Mouse (Mus musculus) cerebellum, adult 18-20 months (tissue): Measurements from ENCODE around the gene Ppm1m.
"Not testable (repeated sequence)": the region's sequence is repeated elsewhere in the genome, so short reads cannot be mapped to it uniquely, and the experiment has no call there.

Experiments
- DNase-seq, 2 experiments: peaks; one replicate each; pipeline ENCODE4 v3.0.0; 2021

Ppm1m gene

DNA sequence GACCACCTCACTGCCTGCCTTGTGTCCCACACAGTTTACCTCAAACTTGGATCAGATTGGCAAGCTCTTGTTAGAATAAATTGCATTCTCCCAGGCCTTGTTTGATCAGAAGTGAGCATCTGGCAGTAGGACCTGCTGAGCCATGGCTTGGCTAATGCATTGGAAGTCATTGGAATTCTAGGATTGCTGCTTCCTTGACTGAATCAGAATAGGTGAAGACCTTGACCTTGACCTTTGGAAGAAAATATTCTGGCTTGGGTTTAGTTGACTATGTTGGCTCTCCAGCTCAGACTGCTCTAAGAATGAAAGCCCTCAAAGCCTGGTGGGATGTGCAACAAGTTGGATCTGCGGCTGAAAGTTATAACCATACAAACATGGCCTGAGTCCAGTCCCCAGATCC is 8.2 kb downstream of the Ppm1m start:
- DNase-seq, result no peak

DNA sequence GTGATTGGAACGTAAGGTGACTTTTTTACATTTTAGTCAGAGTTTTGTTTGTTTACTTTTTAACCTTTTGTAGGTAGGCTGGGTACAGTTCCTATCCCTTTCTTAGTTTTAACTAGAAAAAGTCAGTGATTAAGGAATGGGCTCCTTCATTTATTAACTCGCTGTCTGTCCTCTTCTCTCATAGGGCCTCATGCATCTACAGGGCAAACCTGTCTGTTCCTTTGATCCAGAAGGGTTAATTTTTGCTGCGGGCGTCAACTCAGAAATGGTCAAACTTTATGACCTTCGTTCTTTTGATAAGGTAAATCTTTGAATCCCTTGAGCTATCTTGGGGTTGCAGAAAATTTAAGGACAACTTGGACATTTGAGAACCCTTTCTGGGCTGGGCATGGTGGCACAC is 15.6 kb downstream of the Ppm1m start:
- no peak for DNase-seq

DNA sequence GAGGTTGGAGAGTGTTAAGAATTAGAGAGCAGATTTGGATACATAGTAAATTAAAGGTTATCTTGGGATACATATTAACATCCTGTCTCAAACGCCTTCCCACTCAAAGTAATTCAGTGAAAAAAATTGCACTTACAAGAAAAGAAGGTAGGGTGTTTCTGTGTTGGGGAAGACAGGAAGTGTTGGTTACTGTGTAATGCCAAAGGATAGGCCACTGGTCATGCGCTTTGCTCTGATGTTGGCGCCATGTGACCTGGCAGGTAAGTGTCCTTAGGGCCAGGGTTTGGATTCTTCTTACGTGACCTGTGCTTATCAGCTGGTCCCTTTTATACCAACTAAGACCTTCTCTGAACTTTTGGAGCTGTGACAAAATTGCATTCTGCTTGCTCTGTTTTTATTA is 17.4 kb downstream of the Ppm1m start:
- no peak for DNase-seq

GRCm38 (mm10) chr9:106179964-106180363 is 19.6 kb downstream of the Ppm1m start:
- DNase-seq, result no peak

DNA sequence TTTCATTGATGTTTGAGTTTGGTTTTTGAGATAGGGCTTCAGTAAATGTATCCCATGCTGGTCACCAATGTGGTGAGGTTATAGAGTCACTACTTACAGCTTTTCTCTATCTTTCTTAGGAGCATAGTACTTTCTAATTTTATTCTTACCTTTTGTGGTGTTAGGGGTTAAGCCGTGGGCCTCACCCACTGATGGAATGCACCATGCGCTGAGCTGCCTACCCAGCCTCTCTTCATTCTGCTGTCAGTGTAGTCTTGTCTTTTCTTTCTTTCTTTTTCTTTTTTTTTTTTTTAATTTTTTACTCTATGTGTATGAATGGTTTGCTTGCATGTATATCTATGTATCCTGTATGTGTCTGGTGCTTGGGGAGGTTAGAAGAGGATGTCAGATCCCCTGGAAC is 20.1 kb downstream of the Ppm1m start:
- no peak for DNase-seq

DNA sequence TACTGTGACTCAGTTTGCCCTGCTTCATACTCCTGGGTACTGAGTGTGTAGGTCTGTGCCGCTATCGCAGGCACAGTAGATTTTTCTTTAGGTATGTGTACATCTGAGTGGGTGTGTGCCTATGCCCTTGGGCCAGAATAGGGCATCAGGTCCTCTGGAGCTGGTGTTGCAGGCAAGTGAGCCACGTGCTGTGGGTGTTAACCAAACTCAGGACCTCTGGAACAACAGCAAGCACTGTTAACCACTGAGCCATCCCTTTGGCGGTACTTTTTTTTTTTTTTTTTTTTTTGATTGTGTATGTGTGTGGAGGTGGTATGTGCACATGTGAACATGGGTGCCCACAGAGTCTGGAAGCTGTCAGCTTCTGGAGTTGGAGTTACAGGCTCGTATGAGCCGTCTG is 21.7 kb downstream of the Ppm1m start:
- DNase-seq, result no peak

DNA sequence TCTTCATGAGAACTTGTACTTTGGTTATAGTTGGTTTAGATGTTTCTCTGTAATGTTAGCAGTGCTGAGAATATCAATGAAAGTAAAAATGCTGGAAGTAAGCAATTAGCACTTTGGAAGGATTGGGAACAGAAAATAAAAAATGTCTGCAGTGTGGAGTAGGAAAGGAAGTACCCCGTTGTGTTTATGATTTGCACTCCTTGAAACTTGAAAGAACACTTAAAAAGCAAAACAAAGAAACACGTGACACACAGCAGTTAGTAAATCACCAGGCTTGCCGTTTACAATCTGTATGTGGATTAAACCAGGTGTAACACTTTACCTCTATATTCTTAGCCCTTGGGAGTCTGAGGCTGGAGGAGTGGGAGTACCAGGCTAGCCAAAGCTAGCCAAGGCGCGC is 22.8 kb downstream of the Ppm1m start:
- no peak for DNase-seq

GRCm38 (mm10) chr9:106175552-106176200 is 23.9 kb downstream of the Ppm1m start:
- DNase-seq, result no peak

- DNase-seq, result no peak
Observed at GRCm38 (mm10) chr9:106173363-106173762, 26.2 kb downstream of the Ppm1m start.

GRCm38 (mm10) chr9:106172527-106172926 is 27.0 kb downstream of the Ppm1m start:
- DNase-seq, result no peak

DNA sequence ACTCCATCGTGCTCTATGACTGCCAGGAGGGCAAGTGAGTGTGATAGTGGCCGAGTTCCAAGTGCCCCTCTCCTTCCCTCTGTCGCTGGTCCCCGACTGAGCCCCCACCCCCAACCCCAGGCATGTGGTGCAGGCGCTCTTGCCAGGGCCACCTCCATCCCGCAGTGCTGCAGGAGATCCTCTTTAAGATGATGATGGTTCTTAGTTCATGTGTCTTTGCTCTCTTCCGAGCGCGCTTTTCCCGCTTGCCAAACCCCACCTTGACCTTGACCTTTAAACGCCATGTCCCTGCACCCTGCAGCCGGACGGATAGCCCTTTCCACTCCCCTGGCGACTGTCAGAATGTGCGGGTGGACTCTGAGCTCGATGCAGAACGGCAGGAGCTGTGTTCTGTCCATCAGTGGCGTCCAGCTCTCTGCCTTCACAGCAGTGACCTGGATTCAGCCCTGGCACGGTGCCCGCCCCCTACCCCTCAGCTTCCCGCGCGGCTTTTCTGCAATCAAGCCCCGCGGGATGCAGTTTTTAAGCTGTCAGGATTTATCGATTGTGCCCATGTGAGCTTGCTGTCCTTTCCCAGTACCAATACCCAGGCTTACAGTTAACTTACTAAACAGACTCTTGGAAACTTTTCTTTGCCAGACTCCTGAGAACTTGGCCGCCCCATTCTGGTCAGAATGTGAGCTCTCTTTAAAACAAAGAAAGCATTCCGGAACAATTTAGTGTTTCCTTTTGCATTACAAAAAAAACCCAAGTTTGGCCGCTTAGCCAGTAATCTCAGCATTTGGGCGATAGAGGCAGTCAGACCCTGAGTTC is 28.0 kb downstream of the Ppm1m start:
- DNase-seq, result peak; percentile 85 to 91

DNA sequence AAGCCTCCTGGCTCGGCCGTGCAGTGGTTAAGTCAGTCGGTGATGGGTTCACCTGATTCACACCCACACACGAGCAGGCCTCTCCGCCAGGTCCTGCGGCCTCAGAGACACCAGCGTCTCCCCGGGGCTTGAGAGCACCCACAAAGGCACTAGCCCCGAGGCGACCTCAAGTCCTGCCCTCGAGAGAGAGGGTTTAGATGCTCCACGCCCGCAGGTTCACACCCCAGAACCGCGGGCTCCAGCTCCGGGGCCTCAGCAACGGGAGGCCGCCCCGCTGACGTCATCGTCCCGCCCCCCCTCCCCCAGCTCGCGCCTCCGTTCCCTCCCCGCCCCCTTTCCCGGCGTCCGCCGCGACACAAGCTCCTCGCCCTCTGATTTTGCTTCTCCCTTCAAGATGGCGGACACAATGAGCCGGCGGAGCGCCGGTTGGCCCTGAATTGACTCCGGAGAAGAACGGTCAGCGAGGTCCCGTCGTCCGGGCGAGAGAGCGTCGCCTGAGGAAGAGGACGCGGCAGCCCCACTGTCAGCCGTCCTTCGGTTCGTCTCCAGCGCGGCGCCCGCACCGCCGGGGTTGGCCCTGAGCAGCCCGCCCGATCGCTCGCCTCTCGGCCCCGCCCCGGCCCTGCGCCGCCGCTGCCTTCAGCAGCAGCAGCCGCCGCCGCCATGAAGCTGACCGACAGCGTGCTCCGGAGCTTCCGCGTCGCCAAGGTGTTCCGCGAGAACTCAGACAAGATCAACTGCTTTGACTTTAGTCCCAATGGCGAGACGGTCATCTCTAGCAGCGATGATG is 28.8 kb downstream of the Ppm1m start, which contains the start of gene Wdr82:
Gene Wdr82 (plus strand): TSS at position 373 of the 790 bp plus-strand sequence.
- DNase-seq, result peak; percentile 90 to 92

GRCm38 (mm10) chr9:106169917-106170316 is 29.6 kb downstream of the Ppm1m start:
- no peak for DNase-seq

DNA sequence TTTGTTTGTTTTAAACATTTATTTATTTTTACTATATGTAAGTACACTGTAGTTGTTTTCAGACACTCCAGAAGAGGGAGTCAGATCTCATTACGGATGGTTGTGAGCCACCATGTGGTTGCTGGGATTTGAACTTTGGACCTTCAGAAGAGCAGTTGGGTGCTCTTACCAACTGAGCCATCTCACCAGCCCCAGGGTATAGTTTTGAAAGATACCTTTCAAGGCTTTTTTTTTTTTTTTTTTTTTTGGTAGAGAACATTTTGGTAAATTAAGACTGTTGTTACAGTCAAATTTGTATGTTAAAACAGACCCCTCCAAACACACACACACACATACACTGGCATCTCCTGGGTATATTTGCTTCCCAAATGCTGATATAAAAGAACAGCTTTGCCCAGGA is 30.5 kb downstream of the Ppm1m start:
- not testable (repeated sequence) for DNase-seq

GRCm38 (mm10) chr9:106167703-106168102 is 31.8 kb downstream of the Ppm1m start:
- DNase-seq, result no peak

- no peak for DNase-seq
Observed at GRCm38 (mm10) chr9:106167241-106167640, 32.3 kb downstream of the Ppm1m start.

DNA sequence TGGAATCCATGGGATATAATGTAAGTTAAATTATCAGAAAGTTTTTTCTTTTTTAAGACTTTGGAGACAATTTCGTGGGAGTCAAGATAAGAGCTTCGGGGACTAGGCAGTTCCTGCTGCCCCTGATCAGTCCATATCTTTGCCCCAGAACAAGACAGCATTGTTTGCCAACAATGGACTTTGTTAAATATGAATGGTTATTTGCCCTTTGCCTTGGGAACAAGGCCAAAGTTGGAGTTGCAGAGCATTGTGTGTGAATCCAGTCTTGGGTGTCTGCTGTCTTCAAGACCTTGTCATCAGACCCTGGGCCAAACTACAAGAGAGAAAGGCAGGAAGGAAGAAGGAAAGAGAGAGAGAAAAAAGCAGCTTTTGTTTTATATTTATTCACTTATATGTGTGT is 32.8 kb downstream of the Ppm1m start:
- no peak for DNase-seq

DNA sequence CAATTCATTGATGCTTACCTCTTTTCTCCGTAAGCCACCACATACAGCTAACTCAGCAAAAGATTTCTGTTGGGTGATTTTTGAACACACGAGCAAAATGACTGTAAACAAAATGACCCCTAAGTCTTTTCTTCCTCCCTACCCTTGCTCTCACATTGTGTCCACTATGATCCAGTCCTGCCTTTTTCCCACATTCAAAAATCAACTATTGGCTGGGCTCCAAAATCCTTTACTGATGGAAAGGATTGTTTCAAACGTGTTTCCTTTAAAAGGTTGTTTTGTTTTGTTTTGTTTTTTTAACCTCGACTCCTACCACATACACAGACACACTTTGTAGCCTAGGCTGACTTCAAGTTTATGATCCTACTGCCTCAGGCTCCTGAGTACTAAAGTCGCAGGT is 39.1 kb downstream of the Ppm1m start:
- no peak for DNase-seq

- DNase-seq, result peak; percentile 96 to 98
Observed at GRCm38 (mm10) chr9:106159784-106160301, 39.7 kb downstream of the Ppm1m start.

GRCm38 (mm10) chr9:106159237-106159636 is 40.3 kb downstream of the Ppm1m start:
- no peak for DNase-seq

DNA sequence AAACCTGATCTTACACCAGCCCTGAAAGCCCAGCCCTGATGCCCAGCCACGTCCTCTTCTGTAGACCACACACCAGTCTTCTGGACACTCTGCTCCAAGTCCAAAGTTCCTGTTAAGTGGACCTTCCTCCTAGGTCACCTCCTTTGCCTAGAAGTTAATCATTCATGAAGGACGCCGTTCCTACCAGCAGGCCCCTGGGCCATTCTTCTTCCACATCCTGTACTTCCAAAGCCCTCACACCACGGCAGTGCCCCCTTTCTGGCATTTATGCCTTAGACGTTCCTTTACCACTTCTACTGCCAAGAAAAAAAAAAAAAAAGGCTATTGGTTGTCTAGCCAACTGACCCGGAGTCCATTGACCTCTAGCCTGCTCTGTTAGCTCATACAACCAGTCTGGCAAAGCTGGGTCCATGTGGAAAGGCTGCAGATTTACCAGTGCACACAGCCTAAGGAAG is 41.5 kb downstream of the Ppm1m start, which contains the start of gene Glyctk:
Gene Glyctk (minus strand): TSS at position 102 of the 455 bp plus-strand sequence.
- DNase-seq, result no peak

DNA sequence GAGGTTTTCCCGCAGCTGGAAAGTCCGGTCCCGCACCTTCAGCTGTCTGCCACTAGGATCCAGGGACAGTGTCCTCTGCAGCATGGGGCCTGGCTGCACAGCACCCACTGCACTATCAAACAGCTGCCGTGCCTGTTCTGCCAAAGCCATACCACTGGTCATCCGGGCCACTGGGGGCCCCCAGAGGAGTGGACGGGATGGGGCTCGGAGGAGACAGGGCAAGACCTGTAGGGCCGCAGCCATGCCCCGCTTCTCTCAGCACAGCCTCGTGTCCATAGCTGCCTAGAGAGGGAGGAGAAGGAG is 42.0 kb downstream of the Ppm1m start:
- no peak for DNase-seq

DNA sequence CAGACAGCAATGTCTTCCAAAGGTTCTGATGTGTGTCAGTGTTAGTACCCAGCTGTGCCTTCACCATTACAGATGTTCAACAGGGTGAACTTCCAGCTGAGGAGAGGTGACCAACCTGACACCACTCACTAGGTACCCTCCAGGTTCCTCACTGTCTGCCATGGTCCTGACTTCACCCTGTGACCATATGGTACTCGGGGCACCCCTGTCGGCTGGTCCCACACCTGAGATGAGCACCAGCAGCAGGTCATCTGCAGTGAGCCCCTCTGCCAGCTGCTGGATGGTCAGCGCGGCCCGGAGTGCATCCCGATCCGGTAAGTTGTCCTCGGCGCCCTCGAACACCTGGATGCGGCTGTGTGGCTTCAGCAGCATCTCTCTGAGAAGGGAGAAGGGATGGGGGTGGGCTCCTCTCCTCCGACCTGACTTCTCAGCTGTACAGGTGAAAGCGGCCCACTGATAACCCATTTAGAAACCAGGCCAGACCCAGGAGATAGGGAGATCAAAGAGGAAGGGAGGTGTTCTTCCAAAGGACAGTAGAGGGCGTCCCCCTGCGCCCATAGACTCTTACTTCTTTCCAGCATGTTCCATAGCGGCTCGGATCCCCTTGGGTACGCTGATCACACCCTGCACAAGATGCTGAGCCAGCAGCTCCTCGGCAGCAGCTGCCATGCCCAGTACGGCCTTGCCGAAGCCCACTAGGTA is 42.5 kb downstream of the Ppm1m start:
- DNase-seq, result no peak
